Mouse (Mus musculus) liver, embryonic 12.5 days (tissue): ENCODE data around the gene Erc2. TPM values are rescaled to one million over a fixed set of nuclear protein-coding genes. Genes with fewer than 3 reads are reported as not detected.

Experiments
- ATAC-seq: fragments of 200-750 bp; cut with Nextera tagmentation; 2 replicates; pipeline ENCODE4 v1.8.0; 2017; ENCODE audit warnings: moderate number of reproducible peaks, mild to moderate bottlenecking, moderate library complexity
- H3K27ac ChIP-seq: fragments of 300-500 bp; sonication (generic); 2 replicates; pipeline ENCODE4 v1.5.1; 2016; ENCODE audit warnings: mild to moderate bottlenecking
- H3K27me3 ChIP-seq: fragments of 300-500 bp; sonication (generic); replicated peaks from 2 replicates; pipeline ENCODE4 v1.6.1; 2016; ENCODE audit warnings: mild to moderate bottlenecking, moderate library complexity
- H3K36me3 ChIP-seq: fragments of 300-500 bp; sonication (generic); 2 replicates; pipeline ENCODE4 v1.6.1; 2016; ENCODE audit warnings: mild to moderate bottlenecking, moderate library complexity
- H3K4me1 ChIP-seq: fragments of 300-500 bp; sonication (generic); 2 replicates; pipeline ENCODE4 v1.6.1; 2016
- H3K4me2 ChIP-seq: fragments of 300-500 bp; sonication (generic); 2 replicates; pipeline ENCODE4 v1.6.1; 2016; ENCODE audit warnings: mild to moderate bottlenecking, moderate library complexity
- H3K4me3 ChIP-seq: fragments of 300-500 bp; sonication (generic); 2 replicates; pipeline ENCODE4 v1.5.1; 2016; ENCODE audit warnings: mild to moderate bottlenecking, moderate library complexity
- H3K9ac ChIP-seq: fragments of 300-500 bp; sonication (generic); 2 replicates; pipeline ENCODE4 v1.6.1; 2016; ENCODE audit warnings: mild to moderate bottlenecking, moderate library complexity
- H3K9me3 ChIP-seq: fragments of 300-500 bp; sonication (generic); replicated peaks from 2 replicates; pipeline ENCODE4 v1.6.1; 2016; ENCODE audit warnings: mild to moderate bottlenecking, moderate library complexity
- WGBS: fragments of 180-500 bp; shearing (Covaris S2); methylation state at CpG from one replicate; pipeline ENCODE4 v1.1.7; 2016; ENCODE audit not compliant: insufficient replicate concordance; 5-methylcytosine and 5-hydroxymethylcytosine counted together
- polyA plus RNA-seq: library from polyadenylated mRNA; unstranded; fragments of >200 nt; fragmentation: Nextera tagmentation; extraction: Ambion mirVana; gene quantifications from 2 replicates; pipeline ENCODE4 v1.2.1, GENCODE M21; 2016

Erc2 gene
- polyA plus RNA-seq, 1 experiment from 2014 or later = 0.77 TPM

GRCm38 (mm10) chr14:28399897-28400296 lies 777.7 kb downstream of the Erc2 start:
- Histone ChIP-seq H3K36me3 (no peaks in the 10 kb centered on the region), H3K4me2 (no peak overlapping the region), H3K27ac (no peak overlapping the region), H3K27me3 (no peaks in the 10 kb centered on the region), H3K9ac (no peak overlapping the region), H3K4me3 (no peak overlapping the region), H3K4me1 (no peaks in the 10 kb centered on the region), H3K9me3 (no peaks in the 10 kb centered on the region)
- WGBS = 71% methylated on average over 9 of the region's 9 CpGs
- no peak for ATAC-seq

GRCm38 (mm10) chr14:28405277-28405840 lies 783.1 kb downstream of the Erc2 start:
- Histone ChIP-seq H3K27ac (no peak overlapping the region), H3K9me3 (no peaks in the 10 kb centered on the region), H3K9ac (no peak overlapping the region), H3K36me3 (no peaks in the 10 kb centered on the region), H3K4me1 (no peaks in the 10 kb centered on the region), H3K4me2 (no peak overlapping the region), H3K4me3 (no peak overlapping the region), H3K27me3 (no peaks in the 10 kb centered on the region)
- WGBS = 48% methylated on average over 5 of the region's 5 CpGs
- no peak for ATAC-seq

GRCm38 (mm10) chr14:28409390-28409789 lies 787.2 kb downstream of the Erc2 start:
- no peak for ATAC-seq
- Histone ChIP-seq H3K27me3 (no peaks in the 10 kb centered on the region), H3K4me1 (no peaks in the 10 kb centered on the region), H3K27ac (no peak overlapping the region), H3K4me3 (no peak overlapping the region), H3K9ac (no peak overlapping the region), H3K36me3 (no peaks in the 10 kb centered on the region), H3K9me3 (no peaks in the 10 kb centered on the region), H3K4me2 (no peak overlapping the region)
- 55% methylated on average over 1 of the region's 1 CpGs for WGBS

GRCm38 (mm10) chr14:28409796-28410347 lies 787.6 kb downstream of the Erc2 start:
- Histone ChIP-seq H3K4me3 (no peak overlapping the region), H3K9ac (no peak overlapping the region), H3K4me1 (no peaks in the 10 kb centered on the region), H3K4me2 (no peak overlapping the region), H3K27me3 (no peaks in the 10 kb centered on the region), H3K9me3 (no peaks in the 10 kb centered on the region), H3K27ac (no peak overlapping the region), H3K36me3 (no peaks in the 10 kb centered on the region)
- WGBS = 72% methylated on average over 4 of the region's 4 CpGs
- no peak for ATAC-seq

GRCm38 (mm10) chr14:28410789-28411225 lies 788.6 kb downstream of the Erc2 start:
- Histone ChIP-seq H3K27me3 (no peaks in the 10 kb centered on the region), H3K9ac (no peak overlapping the region), H3K36me3 (no peaks in the 10 kb centered on the region), H3K9me3 (no peaks in the 10 kb centered on the region), H3K4me3 (no peak overlapping the region), H3K27ac (no peak overlapping the region), H3K4me1 (no peaks in the 10 kb centered on the region), H3K4me2 (no peak overlapping the region)
- no peak for ATAC-seq
- WGBS = 64% methylated on average over 13 of the region's 13 CpGs

GRCm38 (mm10) chr14:28412252-28412995 lies 790.2 kb downstream of the Erc2 start:
- Histone ChIP-seq H3K9me3 (no peaks in the 10 kb centered on the region), H3K4me2 (no peak overlapping the region), H3K4me3 (no peak overlapping the region), H3K4me1 (no peaks in the 10 kb centered on the region), H3K27me3 (no peaks in the 10 kb centered on the region), H3K36me3 (no peaks in the 10 kb centered on the region), H3K27ac (no peak overlapping the region), H3K9ac (no peak overlapping the region)
- WGBS = 52% methylated on average over 8 of the region's 8 CpGs
- no peak for ATAC-seq

GRCm38 (mm10) chr14:28413516-28413915 lies 791.3 kb downstream of the Erc2 start:
- no peaks in the 10 kb centered on the region for H3K4me1 ChIP-seq
- no peaks in the 10 kb centered on the region for H3K36me3 ChIP-seq
- ATAC-seq = no peak
- WGBS = 73% methylated on average over 7 of the region's 7 CpGs
- H3K9ac ChIP-seq = no peak overlapping the region
- no peaks in the 10 kb centered on the region for H3K9me3 ChIP-seq
- H3K4me3 ChIP-seq = no peak overlapping the region
- no peak overlapping the region for H3K4me2 ChIP-seq
- no peak overlapping the region for H3K27ac ChIP-seq
- no peaks in the 10 kb centered on the region for H3K27me3 ChIP-seq

- 32% methylated on average over 8 of the region's 8 CpGs for WGBS
- no peaks in the 10 kb centered on the region for H3K4me1 ChIP-seq
- no peak for ATAC-seq
- H3K4me3 ChIP-seq = no peak overlapping the region
- no peak overlapping the region for H3K9ac ChIP-seq
- H3K27me3 ChIP-seq = no peaks in the 10 kb centered on the region
- no peaks in the 10 kb centered on the region for H3K36me3 ChIP-seq
- no peak overlapping the region for H3K27ac ChIP-seq
- H3K4me2 ChIP-seq = no peak overlapping the region
- no peaks in the 10 kb centered on the region for H3K9me3 ChIP-seq
These were observed 794.8 kb downstream of the Erc2 start for GRCm38 (mm10) chr14:28417019-28417418.

- Histone ChIP-seq H3K27ac (no peak overlapping the region), H3K9ac (no peak overlapping the region), H3K4me1 (no peaks in the 10 kb centered on the region), H3K4me2 (no peak overlapping the region), H3K27me3 (no peaks in the 10 kb centered on the region), H3K9me3 (no peaks in the 10 kb centered on the region), H3K4me3 (no peak overlapping the region), H3K36me3 (no peaks in the 10 kb centered on the region)
- 31% methylated on average over 4 of the region's 4 CpGs for WGBS
- ATAC-seq = no peak
These were observed 796.3 kb downstream of the Erc2 start for GRCm38 (mm10) chr14:28418497-28418896.

- no peaks in the 10 kb centered on the region for H3K36me3 ChIP-seq
- H3K4me3 ChIP-seq = no peak overlapping the region
- H3K9me3 ChIP-seq = no peaks in the 10 kb centered on the region
- H3K9ac ChIP-seq = no peak overlapping the region
- no peak for ATAC-seq
- H3K27me3 ChIP-seq = no peaks in the 10 kb centered on the region
- WGBS = 59% methylated on average over 9 of the region's 9 CpGs
- H3K27ac ChIP-seq = no peak overlapping the region
- H3K4me1 ChIP-seq = no peaks in the 10 kb centered on the region
- H3K4me2 ChIP-seq = no peak overlapping the region
These were observed 797.0 kb downstream of the Erc2 start for GRCm38 (mm10) chr14:28419188-28419587.

GRCm38 (mm10) chr14:28420596-28420995 lies 798.4 kb downstream of the Erc2 start:
- Histone ChIP-seq H3K9ac (no peak overlapping the region), H3K27me3 (no peaks in the 10 kb centered on the region), H3K4me2 (no peak overlapping the region), H3K4me1 (no peaks in the 10 kb centered on the region), H3K36me3 (no peaks in the 10 kb centered on the region), H3K4me3 (no peak overlapping the region), H3K9me3 (no peaks in the 10 kb centered on the region), H3K27ac (no peak overlapping the region)
- no peak for ATAC-seq
- 80% methylated on average over 11 of the region's 11 CpGs for WGBS

- Histone ChIP-seq H3K36me3 (no peaks in the 10 kb centered on the region), H3K27ac (no peak overlapping the region), H3K9me3 (no peaks in the 10 kb centered on the region), H3K9ac (no peak overlapping the region), H3K4me2 (no peak overlapping the region), H3K27me3 (no peaks in the 10 kb centered on the region), H3K4me3 (no peak overlapping the region), H3K4me1 (no peaks in the 10 kb centered on the region)
- ATAC-seq = no peak
- 64% methylated on average over 2 of the region's 2 CpGs for WGBS
These were observed 804.4 kb downstream of the Erc2 start for GRCm38 (mm10) chr14:28426610-28427009.
